Mouse (Mus musculus) small intestine, adult 2 months (tissue): ENCODE data around the gene Serf2.

Experiments
- CTCF ChIP-seq: fragments of 200-500 bp; IDR thresholded peaks from 2 replicates; pipeline ENCODE4 v1.5.1; 2012; ENCODE audit warnings: low read depth, mild to moderate bottlenecking, control low read depth, inconsistent platforms, low read length, moderate library complexity, mixed read lengths; ENCODE audit not compliant: insufficient replicate concordance, insufficient read length; ENCODE audit errors: extremely low read depth
- POLR2A ChIP-seq: fragments of 200-500 bp; IDR thresholded peaks from 2 replicates; pipeline ENCODE4 v1.6.1; 2012; ENCODE audit warnings: low read depth, mild to moderate bottlenecking, control low read depth, inconsistent platforms, low read length, moderate library complexity

GRCm38 (mm10) chr2:121474180-121474535 is 25.2 kb downstream of the Serf2 start:
- TF ChIP-seq POLR2A (no peak), CTCF (no peak)
